Mouse (Mus musculus): ENCODE data around the gene Lce1b. TPM values are rescaled to one million over a fixed set of nuclear protein-coding genes. Genes with fewer than 3 reads are reported as not detected.

Lce1b gene
- polyA plus RNA-seq, 1 experiment, result not detected

DNA sequence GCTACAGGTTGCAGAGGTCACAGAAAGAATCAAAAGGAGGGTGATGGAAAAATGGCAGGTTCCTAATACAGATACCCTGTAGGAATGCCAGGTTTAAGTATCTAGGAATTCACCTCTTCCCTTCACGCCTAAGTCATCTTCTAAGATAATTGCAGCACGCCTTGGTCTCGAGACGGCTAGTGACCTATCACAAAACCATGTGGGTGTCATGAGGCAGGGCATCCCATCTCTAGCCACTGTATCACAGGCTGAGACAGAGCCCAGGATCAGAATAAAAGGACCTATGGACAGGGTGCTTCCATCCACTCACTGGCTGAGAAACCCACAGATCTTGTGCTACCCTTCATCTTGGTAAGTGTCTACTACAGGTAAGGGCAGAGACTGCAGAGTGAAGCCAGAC, 22.2 kb upstream of the Lce1b start, which contains the start of gene Lce1c:
Gene Lce1c, plus strand, starts transcription at position 301 of the 400 bp plus-strand sequence.
- no peak for TF ChIP-seq SRF (IDR thresholded peaks at IDR 0.05; ENCODE audit: control insufficient read depth, insufficient read length, low read depth)
- TF ChIP-seq CEBPB (IDR thresholded peaks at IDR 0.05; ENCODE audit: insufficient read depth, poor library complexity, severe bottlenecking), result no peak
- TF ChIP-seq TCF3 (IDR thresholded peaks at IDR 0.05; ENCODE audit: insufficient read length, low read depth), result no peak
- TF ChIP-seq MYOG (IDR thresholded peaks at IDR 0.05; ENCODE audit: control insufficient read depth in 1 of 3, insufficient read depth in 1 of 3, insufficient read length in 2 of 3, low read depth in 2 of 3), result no peak
- no peak for TF ChIP-seq REST (IDR thresholded peaks at IDR 0.05; ENCODE audit: insufficient read depth, insufficient read length)
- TF ChIP-seq POLR2A (IDR thresholded peaks at IDR 0.05; ENCODE audit: insufficient read length, low read depth), result no peak

DNA sequence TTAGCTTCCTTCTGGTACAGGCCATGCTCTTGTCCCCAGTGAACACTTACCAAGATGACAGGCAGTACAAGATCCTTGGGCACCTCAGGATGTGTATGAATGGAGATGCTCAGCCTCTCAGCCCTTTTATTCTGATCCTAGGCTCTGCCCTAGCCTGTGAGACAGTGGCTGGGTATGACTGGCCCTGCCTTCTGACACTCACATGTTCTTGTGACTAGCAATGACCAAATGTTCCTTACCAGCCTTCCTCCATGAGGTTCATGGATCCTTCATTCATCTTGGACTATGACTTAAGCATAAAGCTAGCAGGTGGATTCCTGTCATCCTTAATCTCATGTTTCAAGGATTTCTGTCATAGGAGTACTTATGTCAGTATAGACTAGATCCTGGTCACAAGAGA, 13.5 kb upstream of the Lce1b start, which contains the start of gene Lce1a2:
Gene Lce1a2, minus strand, starts transcription at position 101 of the 400 bp plus-strand sequence.
- Histone ChIP-seq H3K27me3 (ENCODE audit: control insufficient read depth, insufficient read depth, insufficient read length) (no peaks in the 10 kb centered on the region), H3K79me2 (ENCODE audit: control insufficient read depth, insufficient read depth) (no peaks in the 10 kb centered on the region), H3K4me2 (ENCODE audit: low read depth) (no peak within 1 kb of the TSS), H3K36me3 (ENCODE audit: control insufficient read depth, insufficient read depth) (no peaks in the 10 kb centered on the region), H3ac (ENCODE audit: control insufficient read depth, insufficient read length) (no peak within 1 kb of the TSS), H3K4me3 (no peak within 1 kb of the TSS)
- TF ChIP-seq USF1 (IDR thresholded peaks at IDR 0.05; ENCODE audit: low read depth) (no peak), CEBPB (IDR thresholded peaks at IDR 0.05; ENCODE audit: insufficient read depth, poor library complexity, severe bottlenecking) (no peak), REST (IDR thresholded peaks at IDR 0.05; ENCODE audit: insufficient read depth, insufficient read length) (no peak), SRF (IDR thresholded peaks at IDR 0.05; ENCODE audit: control insufficient read depth, insufficient read length, low read depth) (no peak), TCF12 (IDR thresholded peaks at IDR 0.05; ENCODE audit: insufficient read depth, poor library complexity, severe bottlenecking) (no peak), POLR2AphosphoS2 (IDR thresholded peaks at IDR 0.05; ENCODE audit: insufficient read length, low read depth) (no peak), MAX (IDR thresholded peaks at IDR 0.05; ENCODE audit: low read depth) (no peak), POLR2A (IDR thresholded peaks at IDR 0.05; ENCODE audit: insufficient read length, low read depth) (no peak), MYOG (IDR thresholded peaks at IDR 0.05; ENCODE audit: control insufficient read depth in 1 of 3, insufficient read depth in 1 of 3, insufficient read length in 2 of 3, low read depth in 2 of 3) (no peak), TCF3 (IDR thresholded peaks at IDR 0.05; ENCODE audit: insufficient read length, low read depth) (no peak)

More for the DNA sequence above, 22.2 kb upstream of the Lce1b start, which contains the start of gene Lce1c:
- no peak within 1 kb of the TSS for H3ac ChIP-seq (ENCODE audit: control insufficient read depth, insufficient read length)
- no peaks in the 10 kb centered on the region for H3K36me3 ChIP-seq (ENCODE audit: control insufficient read depth, insufficient read depth)
- no peaks in the 10 kb centered on the region for H3K79me2 ChIP-seq (ENCODE audit: control insufficient read depth, insufficient read depth)
- H3K4me3 ChIP-seq, result no peak within 1 kb of the TSS
- H3K4me2 ChIP-seq (ENCODE audit: low read depth), result no peak within 1 kb of the TSS
- no peaks in the 10 kb centered on the region for H3K27me3 ChIP-seq (ENCODE audit: control insufficient read depth, insufficient read depth, insufficient read length)

DNA sequence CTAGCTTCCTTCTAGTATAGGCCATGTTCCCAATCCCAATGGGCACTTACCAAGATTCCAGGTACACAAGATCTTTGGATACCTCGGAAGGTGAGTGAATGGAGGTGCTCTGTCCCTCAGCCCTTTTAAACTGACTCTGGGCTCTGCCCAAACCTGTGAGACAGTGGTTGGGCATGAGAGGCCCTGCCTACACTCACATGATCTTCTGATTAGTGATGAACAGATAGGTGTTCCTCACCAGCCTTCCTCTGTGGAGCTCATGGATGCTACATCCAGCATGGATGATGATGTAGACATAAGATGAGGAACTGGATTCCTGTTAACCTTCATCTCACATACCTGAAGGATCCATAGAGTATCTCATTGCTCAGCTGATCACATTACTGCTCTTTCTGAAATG, 8.5 kb downstream of the Lce1b start, which contains the start of gene Lce1a1:
Gene Lce1a1, minus strand, starts transcription at position 101 of the 400 bp plus-strand sequence.
- Histone ChIP-seq H3K4me2 (ENCODE audit: low read depth) (no peak within 1 kb of the TSS), H3ac (ENCODE audit: control insufficient read depth, insufficient read length) (no peak within 1 kb of the TSS)
- no peak for TF ChIP-seq TCF12 (IDR thresholded peaks at IDR 0.05; ENCODE audit: insufficient read depth, poor library complexity, severe bottlenecking)
- TF ChIP-seq SRF (IDR thresholded peaks at IDR 0.05; ENCODE audit: control insufficient read depth, insufficient read length, low read depth), result no peak
- TF ChIP-seq MAX (IDR thresholded peaks at IDR 0.05; ENCODE audit: low read depth), result no peak
- no peak for TF ChIP-seq POLR2A (IDR thresholded peaks at IDR 0.05; ENCODE audit: insufficient read length, low read depth)
- no peak for TF ChIP-seq TCF3 (IDR thresholded peaks at IDR 0.05; ENCODE audit: insufficient read length, low read depth)
- no peak for TF ChIP-seq MYOD1 (IDR thresholded peaks at IDR 0.05; ENCODE audit: control insufficient read depth in 1 of 3, insufficient read length in 2 of 3, low read depth in 2 of 3)
- TF ChIP-seq E2F4 (IDR thresholded peaks at IDR 0.05; ENCODE audit: insufficient read depth), result no peak
- no peak for TF ChIP-seq REST (IDR thresholded peaks at IDR 0.05; ENCODE audit: insufficient read depth, insufficient read length)
- no peak for TF ChIP-seq POLR2AphosphoS2 (IDR thresholded peaks at IDR 0.05; ENCODE audit: insufficient read length, low read depth)
- TF ChIP-seq USF1 (IDR thresholded peaks at IDR 0.05; ENCODE audit: low read depth), result no peak
- TF ChIP-seq CEBPB (IDR thresholded peaks at IDR 0.05; ENCODE audit: insufficient read depth, poor library complexity, severe bottlenecking), result no peak
- no peak for TF ChIP-seq MYOG (IDR thresholded peaks at IDR 0.05; ENCODE audit: control insufficient read depth in 1 of 3, insufficient read depth in 1 of 3, insufficient read length in 2 of 3, low read depth in 2 of 3)

DNA sequence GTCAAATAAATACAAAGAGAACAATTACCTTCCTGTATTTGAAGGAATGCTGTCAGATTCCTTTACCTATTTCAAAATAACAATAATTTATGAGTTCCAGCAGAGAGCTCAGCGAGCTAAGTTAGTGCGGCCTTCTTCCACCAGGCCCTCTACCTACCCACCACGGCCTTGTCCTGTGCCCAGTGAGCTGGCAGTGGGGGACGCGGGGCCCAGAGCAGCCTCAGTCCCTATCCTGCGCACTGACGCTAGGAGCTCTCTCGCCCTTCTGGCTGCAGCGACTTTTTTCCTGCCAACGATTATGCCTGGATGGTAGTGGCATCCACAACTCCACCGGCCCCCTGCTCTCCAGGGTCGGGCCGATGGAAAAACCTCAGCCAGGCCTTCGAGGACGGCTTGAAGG, 16.9 kb downstream of the Lce1b start:
- no peak for TF ChIP-seq POLR2A (IDR thresholded peaks at IDR 0.05; ENCODE audit: insufficient read length, low read depth)
- Histone ChIP-seq H3K4me2 (ENCODE audit: low read depth) (no peak overlapping the region), H3K4me3 (no peak overlapping the region), H3K27me3 (ENCODE audit: control insufficient read depth, insufficient read depth, insufficient read length) (no peaks in the 10 kb centered on the region), H3K79me2 (ENCODE audit: control insufficient read depth, insufficient read depth) (no peaks in the 10 kb centered on the region), H3K36me3 (ENCODE audit: control insufficient read depth, insufficient read depth) (no peaks in the 10 kb centered on the region), H3ac (ENCODE audit: control insufficient read depth, insufficient read length) (no peak overlapping the region)

More for the DNA sequence above, 8.5 kb downstream of the Lce1b start, which contains the start of gene Lce1a1:
- Histone ChIP-seq H3K4me3 (no peak within 1 kb of the TSS), H3K79me2 (ENCODE audit: control insufficient read depth, insufficient read depth) (no peaks in the 10 kb centered on the region), H3K27me3 (ENCODE audit: control insufficient read depth, insufficient read depth, insufficient read length) (no peaks in the 10 kb centered on the region), H3K36me3 (ENCODE audit: control insufficient read depth, insufficient read depth) (no peaks in the 10 kb centered on the region)

DNA sequence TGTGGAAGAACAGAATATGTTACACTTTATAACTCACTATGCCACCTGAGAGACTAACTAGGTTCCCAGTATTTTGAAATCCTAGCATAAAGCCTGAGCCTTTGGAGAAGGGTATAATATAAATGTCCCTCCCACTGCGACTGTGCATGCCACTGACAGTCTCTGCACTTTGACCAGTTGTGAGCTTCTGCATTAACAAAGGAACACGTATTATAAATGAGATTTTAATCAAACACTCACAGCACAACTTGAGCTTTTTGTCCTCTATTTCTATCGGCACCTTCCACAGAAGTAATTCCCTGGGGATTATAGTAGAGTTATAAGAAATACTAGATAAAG, 18.1 kb downstream of the Lce1b start:
- TF ChIP-seq POLR2A (IDR thresholded peaks at IDR 0.05; ENCODE audit: insufficient read length, low read depth), result no peak
- no peak for TF ChIP-seq MAX (IDR thresholded peaks at IDR 0.05; ENCODE audit: low read depth)
- no peak for TF ChIP-seq TCF3 (IDR thresholded peaks at IDR 0.05; ENCODE audit: insufficient read length, low read depth)
- TF ChIP-seq POLR2AphosphoS2 (IDR thresholded peaks at IDR 0.05; ENCODE audit: insufficient read length, low read depth), result no peak
- TF ChIP-seq MYOD1 (IDR thresholded peaks at IDR 0.05; ENCODE audit: control insufficient read depth in 1 of 3, insufficient read length in 2 of 3, low read depth in 2 of 3), result no peak
- no peak for TF ChIP-seq REST (IDR thresholded peaks at IDR 0.05; ENCODE audit: insufficient read depth, insufficient read length)
- TF ChIP-seq MYOG (IDR thresholded peaks at IDR 0.05; ENCODE audit: control insufficient read depth in 1 of 3, insufficient read depth in 1 of 3, insufficient read length in 2 of 3, low read depth in 2 of 3), result no peak
- TF ChIP-seq E2F4 (IDR thresholded peaks at IDR 0.05; ENCODE audit: insufficient read depth), result no peak
- Histone ChIP-seq H3ac (ENCODE audit: control insufficient read depth, insufficient read length) (no peak overlapping the region), H3K79me2 (ENCODE audit: control insufficient read depth, insufficient read depth) (no peaks in the 10 kb centered on the region), H3K36me3 (ENCODE audit: control insufficient read depth, insufficient read depth) (no peaks in the 10 kb centered on the region), H3K27me3 (ENCODE audit: control insufficient read depth, insufficient read depth, insufficient read length) (no peaks in the 10 kb centered on the region), H3K4me3 (no peak overlapping the region), H3K4me2 (ENCODE audit: low read depth) (no peak overlapping the region)
